Mouse (Mus musculus) stomach, embryonic 16.5 days (tissue): ENCODE results near the gene Sds. TPM values are rescaled to one million over a fixed set of nuclear protein-coding genes. Genes with fewer than 3 reads are reported as not detected.

Experiments used
- ATAC-seq: fragments of 200-750 bp; cut with Nextera tagmentation; 2 replicates; pipeline ENCODE4 v1.8.0; 2017; ENCODE audit warnings: moderate number of reproducible peaks, moderate TSS enrichment; ENCODE audit not compliant: insufficient read depth, low FRiP score
- H3K27ac ChIP-seq: fragments of 300-500 bp; sonication (generic); 2 replicates; pipeline ENCODE4 v1.5.1; 2014; ENCODE audit warnings: low read length
- H3K27me3 ChIP-seq: fragments of 300-500 bp; sonication (generic); 2 replicates; pipeline ENCODE4 v1.6.1; 2014; ENCODE audit warnings: low read length, control low read depth, mixed read lengths; ENCODE audit not compliant: control insufficient read depth, insufficient read depth
- H3K36me3 ChIP-seq: fragments of 300-500 bp; sonication (generic); 2 replicates; pipeline ENCODE4 v1.6.1; 2014; ENCODE audit warnings: low read length; ENCODE audit not compliant: control insufficient read depth, insufficient read depth
- H3K4me1 ChIP-seq: fragments of 300-500 bp; sonication (generic); 2 replicates; pipeline ENCODE4 v1.6.1; 2014; ENCODE audit warnings: low read length, control low read depth, mixed read lengths; ENCODE audit not compliant: control insufficient read depth, insufficient read depth
- H3K4me2 ChIP-seq: fragments of 300-500 bp; sonication (generic); 2 replicates; pipeline ENCODE4 v1.6.1; 2014; ENCODE audit warnings: low read depth, low read length, mixed read lengths
- H3K4me3 ChIP-seq: fragments of 300-500 bp; sonication (generic); replicated peaks from 2 replicates; pipeline ENCODE4 v1.5.1; 2014; ENCODE audit warnings: mild to moderate bottlenecking, low read length
- H3K9ac ChIP-seq: fragments of 300-500 bp; sonication (generic); 2 replicates; pipeline ENCODE4 v1.6.1; 2014; ENCODE audit warnings: low read length
- H3K9me3 ChIP-seq: fragments of 300-500 bp; sonication (generic); replicated peaks from 2 replicates; pipeline ENCODE4 v1.6.1; 2016; ENCODE audit warnings: low read length, control low read depth; ENCODE audit not compliant: control insufficient read depth
- WGBS: fragments of 180-500 bp; shearing (Covaris S2); extraction: QIAGEN DNeasy Blood & Tissue Kit; methylation state at CpG from one replicate; pipeline ENCODE4 v1.1.7; 2014; 5-methylcytosine and 5-hydroxymethylcytosine counted together
- polyA plus RNA-seq: library from polyadenylated mRNA; unstranded; fragments of >200 nt; fragmentation: Nextera tagmentation; extraction: Ambion mirVana; gene quantifications from 2 replicates; pipeline ENCODE4 v1.2.1, GENCODE M21; 2015

The Sds gene
- polyA plus RNA-seq, 1 experiment from 2014 or later: 0.18 TPM

DNA sequence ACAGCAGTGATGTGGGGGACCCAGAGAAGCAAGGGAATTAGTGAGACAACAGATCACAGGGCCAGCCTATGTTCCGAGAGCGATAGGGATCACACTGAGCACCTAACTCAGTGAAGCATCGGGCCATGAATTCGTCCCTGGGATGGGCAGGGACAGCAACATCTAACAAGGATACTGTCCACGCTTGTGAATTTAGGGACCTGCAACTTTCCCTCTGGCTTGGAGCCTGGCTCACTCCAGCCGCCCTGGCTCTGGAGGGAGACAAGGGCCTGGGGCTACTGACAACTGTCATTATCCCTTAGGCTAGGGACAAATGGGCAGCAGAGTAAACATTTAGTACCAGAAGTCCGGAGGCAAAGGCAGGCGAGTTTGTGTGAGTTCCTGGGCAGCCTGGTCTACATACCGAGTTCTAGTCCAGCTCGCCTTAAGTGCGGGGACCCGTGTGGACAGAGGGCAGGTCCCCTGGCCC, 26.4 kb downstream of the Sds start:
- Histone ChIP-seq H3K36me3 (no peaks in the 10 kb centered on the region), H3K4me1 (peaks cover 17% of the 10 kb centered on the region), H3K27me3 (no peaks in the 10 kb centered on the region), H3K9ac (peak overlapping the region; percentile 96), H3K9me3 (no peaks in the 10 kb centered on the region), H3K27ac (no peak overlapping the region), H3K4me2 (peak overlapping the region; percentile 90), H3K4me3 (peak overlapping the region; percentile 93)
- no peak for ATAC-seq
- WGBS: 6% methylated on average over 12 of the region's 12 CpGs

DNA sequence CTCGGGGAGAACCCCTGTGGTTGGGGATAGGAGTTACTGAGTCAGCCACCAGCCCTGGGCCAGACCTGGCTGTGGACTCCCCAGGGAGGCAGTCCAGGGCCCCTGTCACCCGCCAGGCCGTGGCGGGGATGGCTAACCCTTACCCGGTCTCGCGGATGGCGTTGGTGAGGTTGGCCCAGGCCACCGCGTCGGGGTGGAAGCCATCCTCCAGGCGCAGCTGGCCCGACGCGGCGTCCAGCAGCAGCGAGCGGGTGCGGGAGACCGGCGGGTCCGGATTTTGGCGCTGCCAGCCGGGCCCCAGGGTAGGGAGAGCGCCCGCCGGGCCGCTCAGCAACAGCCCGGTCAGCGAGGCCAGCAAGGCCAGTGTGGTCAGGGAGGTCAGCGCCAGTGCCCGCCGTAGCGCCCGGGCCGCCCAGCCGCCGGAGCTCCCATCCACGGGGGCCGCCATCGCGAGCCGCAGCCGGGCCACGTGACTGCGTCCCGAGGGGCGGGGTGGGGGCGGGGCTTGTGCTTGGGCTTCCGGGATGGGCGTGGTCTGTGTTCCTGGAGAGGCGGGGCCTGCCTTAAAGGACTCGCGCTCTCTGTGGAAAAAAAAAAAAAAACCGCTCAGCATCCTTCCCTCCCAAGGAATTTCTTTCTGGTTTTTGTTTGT, 26.9 kb downstream of the Sds start, which contains the start of gene Plbd2:
Gene Plbd2, minus strand, starts transcription at position 482 of the 652 bp plus-strand sequence.
- H3K4me1 ChIP-seq: peaks cover 17% of the 10 kb centered on the region
- peak; percentile 89; the same call in 1 of the 2 replicates for ATAC-seq
- no peaks in the 10 kb centered on the region for H3K9me3 ChIP-seq
- WGBS: under 1% methylated on average over 50 of the region's 55 CpGs
- peak within 1 kb of the TSS; percentile 96 for H3K9ac ChIP-seq
- no peak within 1 kb of the TSS for H3K27ac ChIP-seq
- H3K36me3 ChIP-seq: no peaks in the 10 kb centered on the region
- peak within 1 kb of the TSS; percentile 90 for H3K4me2 ChIP-seq
- H3K4me3 ChIP-seq: peak within 1 kb of the TSS; percentile 93
- no peaks in the 10 kb centered on the region for H3K27me3 ChIP-seq

DNA sequence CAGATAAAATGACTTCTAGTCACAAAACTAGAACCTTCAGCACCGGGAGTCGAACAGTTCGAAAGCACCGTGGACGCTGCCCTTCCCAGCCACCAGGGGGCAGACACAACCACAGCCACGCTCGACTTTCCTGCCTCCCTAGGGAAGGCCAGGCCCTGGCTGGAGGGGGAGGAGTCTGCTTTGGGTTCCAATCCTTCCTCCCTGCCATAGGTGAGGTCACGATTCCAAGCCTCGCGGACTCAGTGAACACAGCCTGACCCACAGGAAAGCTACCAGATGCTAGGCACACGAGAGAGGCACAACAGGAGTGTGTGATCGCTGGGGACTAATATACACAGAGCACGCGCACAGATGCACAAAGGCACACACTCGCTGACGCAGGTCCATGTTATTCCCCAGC, 29.0 kb downstream of the Sds start:
- Histone ChIP-seq H3K9me3 (no peaks in the 10 kb centered on the region), H3K4me2 (peak overlapping the region; percentile 19; the same call in 1 of the 2 replicates), H3K36me3 (no peaks in the 10 kb centered on the region), H3K9ac (peak overlapping the region; percentile 46), H3K27me3 (no peaks in the 10 kb centered on the region), H3K4me3 (no peak overlapping the region), H3K27ac (no peak overlapping the region), H3K4me1 (peaks cover 17% of the 10 kb centered on the region)
- ATAC-seq: peak; percentile 46; the same call in 1 of the 2 replicates
- WGBS: 23% methylated on average over 16 of the region's 16 CpGs

DNA sequence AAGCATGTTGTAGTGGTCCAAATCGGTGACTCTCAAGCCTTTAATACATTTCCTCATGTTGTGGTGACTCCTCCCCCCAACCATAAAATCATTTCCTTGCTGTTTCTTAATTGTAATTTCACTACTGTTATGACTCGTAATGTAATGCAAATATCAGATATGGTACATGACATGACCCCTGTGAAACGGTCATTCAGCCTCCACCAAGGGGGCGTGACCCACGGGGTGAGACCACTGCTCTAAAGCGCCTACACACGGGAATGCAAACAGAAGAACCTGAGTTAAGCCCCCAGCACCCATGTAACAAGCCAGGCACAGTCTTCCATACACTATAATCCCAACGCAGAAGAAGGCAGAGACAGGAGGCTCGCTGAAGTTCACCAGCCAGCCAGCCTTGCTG, 29.5 kb downstream of the Sds start:
- H3K4me1 ChIP-seq: peaks cover 17% of the 10 kb centered on the region
- peak overlapping the region; percentile 46 for H3K9ac ChIP-seq
- H3K36me3 ChIP-seq: no peaks in the 10 kb centered on the region
- no peak overlapping the region for H3K4me3 ChIP-seq
- no peaks in the 10 kb centered on the region for H3K27me3 ChIP-seq
- H3K27ac ChIP-seq: no peak overlapping the region
- no peak for ATAC-seq
- no peaks in the 10 kb centered on the region for H3K9me3 ChIP-seq
- 63% methylated on average over 9 of the region's 9 CpGs for WGBS
- peak overlapping the region; percentile 19; the same call in 1 of the 2 replicates for H3K4me2 ChIP-seq

DNA sequence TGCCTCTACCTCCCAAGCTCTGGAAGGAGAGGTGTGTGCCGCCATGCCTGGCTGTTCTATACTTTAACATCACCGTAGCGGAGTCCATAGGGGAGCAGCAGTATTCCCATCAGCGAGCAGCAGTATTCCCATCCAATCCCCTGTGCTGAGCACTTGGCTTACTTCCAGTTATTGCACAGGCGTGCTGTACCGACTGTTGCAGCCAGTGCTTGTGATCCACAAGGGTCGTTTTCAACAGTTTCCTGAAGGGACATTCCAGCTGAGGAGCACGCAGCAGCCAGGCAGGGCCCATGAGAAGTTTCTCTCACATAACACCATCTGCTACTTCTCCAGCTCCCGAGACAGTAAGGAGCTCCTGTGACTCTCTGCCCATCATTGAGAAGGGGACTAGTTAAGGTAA, 30.2 kb downstream of the Sds start:
- ATAC-seq: no peak
- no peaks in the 10 kb centered on the region for H3K36me3 ChIP-seq
- peaks cover 17% of the 10 kb centered on the region for H3K4me1 ChIP-seq
- no peak overlapping the region for H3K4me3 ChIP-seq
- H3K4me2 ChIP-seq: no peak overlapping the region
- no peaks in the 10 kb centered on the region for H3K9me3 ChIP-seq
- H3K27me3 ChIP-seq: no peaks in the 10 kb centered on the region
- H3K9ac ChIP-seq: no peak overlapping the region
- H3K27ac ChIP-seq: no peak overlapping the region
- WGBS: 46% methylated on average over 9 of the region's 9 CpGs

DNA sequence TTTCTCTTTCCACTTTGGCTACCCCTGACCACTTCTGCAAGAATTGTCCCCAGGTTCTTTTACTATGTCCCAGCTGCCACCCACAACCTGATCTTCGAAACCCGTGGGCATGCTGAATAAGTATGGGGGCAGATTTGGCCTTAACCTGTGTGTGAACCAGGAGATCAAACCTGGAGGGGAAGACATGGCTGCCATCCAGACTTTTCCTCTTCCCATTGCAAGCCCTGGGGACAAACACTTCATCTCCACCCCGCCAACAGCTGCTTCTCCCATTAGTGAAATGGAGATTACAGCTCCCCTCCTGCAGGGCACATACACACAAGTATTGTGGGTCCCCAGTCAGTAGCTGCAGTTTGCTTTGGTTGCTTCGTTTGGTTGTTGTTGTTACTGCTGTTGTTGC, 31.0 kb downstream of the Sds start:
- Histone ChIP-seq H3K9me3 (no peaks in the 10 kb centered on the region), H3K9ac (no peak overlapping the region), H3K36me3 (no peaks in the 10 kb centered on the region), H3K4me2 (no peak overlapping the region), H3K4me3 (no peak overlapping the region), H3K27me3 (no peaks in the 10 kb centered on the region), H3K27ac (no peak overlapping the region), H3K4me1 (peaks cover 17% of the 10 kb centered on the region)
- WGBS: 57% methylated on average over 4 of the region's 4 CpGs
- no peak for ATAC-seq

DNA sequence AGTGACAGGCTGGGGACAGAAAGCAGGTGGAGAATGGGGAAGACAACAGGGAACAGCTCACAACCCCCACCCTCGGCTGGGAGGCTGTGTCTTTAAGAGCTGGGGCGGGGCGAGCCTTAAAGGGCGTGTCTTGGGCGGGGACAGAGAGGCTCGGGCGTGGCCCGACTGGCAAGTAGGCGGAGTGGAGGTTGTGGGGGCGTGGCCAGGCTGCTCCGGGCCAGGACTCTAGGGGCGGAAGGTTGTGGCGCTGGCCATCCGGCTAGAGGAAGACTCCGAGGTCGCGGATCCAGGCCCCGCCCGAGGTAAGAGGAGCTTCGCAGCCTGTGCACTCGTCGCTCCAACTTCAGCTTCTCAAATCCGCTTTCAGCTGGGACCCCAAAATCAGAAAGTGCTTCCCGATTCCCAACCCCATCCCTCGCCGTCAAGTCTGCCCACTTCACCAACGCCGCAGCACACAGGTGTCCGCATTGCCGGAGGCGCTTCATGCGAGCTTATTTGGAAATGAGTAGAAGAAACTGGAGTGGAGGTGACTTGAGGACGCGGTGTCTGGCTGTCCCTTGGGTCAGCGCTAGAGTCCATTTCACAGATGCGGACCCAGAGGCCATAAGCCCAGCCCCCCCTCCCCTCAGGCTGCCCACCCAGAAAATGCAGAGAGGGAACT, 34.8 kb downstream of the Sds start, which contains the start of gene Slc8b1:
Gene Slc8b1, plus strand, starts transcription at position 187 of the 661 bp plus-strand sequence.
- Histone ChIP-seq H3K4me3 (peak within 1 kb of the TSS; percentile 62), H3K27ac (peak within 1 kb of the TSS; percentile 22; the same call in 1 of the 2 replicates), H3K4me1 (peaks cover 27% of the 10 kb centered on the region), H3K36me3 (no peaks in the 10 kb centered on the region), H3K9ac (peak within 1 kb of the TSS; percentile 72), H3K9me3 (no peaks in the 10 kb centered on the region), H3K27me3 (no peaks in the 10 kb centered on the region), H3K4me2 (peak within 1 kb of the TSS; percentile 63)
- ATAC-seq: peak; percentile 93
- WGBS: 1% methylated on average over 36 of the region's 36 CpGs

DNA sequence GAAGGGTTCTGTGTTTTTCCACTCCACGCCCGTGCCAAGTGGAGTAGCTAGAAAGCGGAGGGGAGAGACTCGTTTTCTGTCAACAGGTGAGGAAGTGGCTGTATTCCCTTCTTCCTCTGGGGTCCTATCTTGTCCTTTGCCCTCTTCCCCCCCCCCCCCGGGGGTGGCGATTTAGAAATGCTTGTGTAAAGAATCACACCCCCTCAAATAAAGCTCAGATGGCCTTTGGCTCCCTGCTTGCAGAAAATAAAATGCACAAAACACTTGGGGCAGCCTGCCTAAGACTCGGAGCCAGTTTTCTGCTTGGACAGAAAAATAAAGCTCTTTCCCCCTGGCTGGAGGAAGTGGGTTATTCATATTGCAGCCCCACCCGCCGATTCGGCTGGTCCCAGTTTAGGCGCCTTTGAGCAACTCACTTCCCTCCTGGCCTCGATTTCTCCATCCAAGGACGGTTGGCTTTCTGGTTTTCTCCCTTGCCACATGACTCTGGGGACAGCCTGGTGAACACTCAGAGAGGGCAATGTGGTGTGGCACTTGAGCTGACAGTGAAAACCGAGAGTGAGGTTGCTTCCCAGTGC, 35.4 kb downstream of the Sds start:
- 20% methylated on average over 14 of the region's 14 CpGs for WGBS
- ATAC-seq: no peak
- Histone ChIP-seq H3K27ac (peak overlapping the region; percentile 22; the same call in 1 of the 2 replicates), H3K4me1 (peaks cover 33% of the 10 kb centered on the region), H3K9me3 (no peaks in the 10 kb centered on the region), H3K4me3 (peak overlapping the region; percentile 62), H3K9ac (peak overlapping the region; percentile 72), H3K4me2 (peak overlapping the region; percentile 63), H3K36me3 (no peaks in the 10 kb centered on the region), H3K27me3 (no peaks in the 10 kb centered on the region)
